Mouse (Mus musculus) ES-Bruce4 (cell line): ENCODE results near the gene Dus3l. TPM values are rescaled to one million over a fixed set of nuclear protein-coding genes. Genes with fewer than 3 reads are reported as not detected.
A peak's percentile ranks its signal among the peaks of the same experiment; 100 is the strongest.

Source experiments
- H3K27ac ChIP-seq: 2 replicates; pipeline ENCODE4 v1.5.1; 2012; ENCODE audit warnings: low read length, inconsistent platforms; ENCODE audit not compliant: insufficient read depth
- H3K27me3 ChIP-seq: 2 replicates; pipeline ENCODE4 v1.6.1; 2012; ENCODE audit warnings: mild to moderate bottlenecking, low read length, inconsistent platforms; ENCODE audit not compliant: control insufficient read depth, poor library complexity, insufficient read depth, severe bottlenecking
- H3K36me3 ChIP-seq: 2 replicates; pipeline ENCODE4 v1.6.1; 2012; ENCODE audit warnings: inconsistent platforms, mild to moderate bottlenecking, low read length, moderate library complexity; ENCODE audit not compliant: control insufficient read depth, poor library complexity, insufficient read depth, severe bottlenecking
- H3K4me1 ChIP-seq: one replicate; pipeline ENCODE4 v1.8.1; 2011; ENCODE audit warnings: low read length; ENCODE audit not compliant: control insufficient read depth, insufficient read depth
- H3K4me3 ChIP-seq: 2 replicates; pipeline ENCODE4 v1.5.1; 2011; ENCODE audit warnings: low read depth, mild to moderate bottlenecking, low read length
- H3K9ac ChIP-seq: 2 replicates; pipeline ENCODE4 v1.6.1; 2012; ENCODE audit warnings: low read depth, mild to moderate bottlenecking, inconsistent platforms; ENCODE audit not compliant: poor library complexity, severe bottlenecking
- H3K9me3 ChIP-seq: replicated peaks from 2 replicates; pipeline ENCODE4 v1.6.1; 2012; ENCODE audit warnings: mild to moderate bottlenecking, low read length, inconsistent platforms; ENCODE audit not compliant: control insufficient read depth, poor library complexity, insufficient read depth, severe bottlenecking
- CTCF ChIP-seq: IDR thresholded peaks from one replicate; pipeline ENCODE4 v1.8.1; 2011; ENCODE audit warnings: low read depth, low read length
- EP300 ChIP-seq: IDR thresholded peaks from 2 replicates; pipeline ENCODE4 v1.6.1; 2011; ENCODE audit warnings: low read depth, low read length; ENCODE audit not compliant: insufficient read depth
- POLR2A ChIP-seq: IDR thresholded peaks from one replicate; pipeline ENCODE4 v1.8.1; 2011; ENCODE audit warnings: low read length; ENCODE audit not compliant: insufficient read depth
- polyA plus RNA-seq: library from polyadenylated mRNA; stranded (reverse); fragments of >200 nt; gene quantifications from 2 replicates; pipeline ENCODE4 v1.2.4, GENCODE M21; 2011; ENCODE audit warnings: low read depth; ENCODE audit not compliant: missing spikeins, insufficient read depth, insufficient read length

Gene Dus3l
- polyA plus RNA-seq, 1 experiment: 18.4 TPM

DNA sequence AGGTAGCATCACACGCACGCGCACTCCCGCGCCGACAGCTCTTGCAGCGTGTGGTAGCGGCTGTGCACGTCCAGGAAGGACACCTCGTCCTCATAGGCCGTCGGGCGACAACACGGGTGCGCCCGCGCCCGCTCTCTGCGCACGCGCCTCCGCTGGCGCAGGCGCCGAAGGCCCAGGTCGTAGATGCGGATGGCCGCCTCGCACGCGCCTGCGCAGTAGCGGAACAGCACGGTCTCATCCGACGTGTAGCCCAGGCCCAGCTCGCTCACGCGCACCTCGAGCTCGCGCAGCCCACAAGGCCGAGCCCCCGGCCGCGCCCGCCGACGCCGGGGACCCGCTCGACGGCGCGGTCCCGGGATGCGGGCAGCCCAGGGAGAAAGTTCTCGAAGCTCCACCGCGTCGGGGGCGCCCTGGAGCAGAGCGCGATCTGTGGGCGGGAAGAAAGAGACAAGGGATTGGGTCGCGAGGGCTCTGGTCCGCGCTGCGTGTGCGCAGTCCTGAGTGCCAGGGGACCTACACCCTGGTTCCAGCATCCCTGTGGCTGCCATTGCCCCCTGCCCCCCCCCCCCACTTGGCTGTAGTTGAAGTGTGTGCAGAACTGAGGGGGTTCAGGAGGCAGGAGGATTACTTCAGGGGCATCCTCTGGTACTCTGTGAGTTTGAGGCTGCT lies 13.0 kb upstream of the Dus3l start:
- peak overlapping the region; percentile 44 for H3K4me3 ChIP-seq
- no peaks in the 10 kb centered on the region for H3K36me3 ChIP-seq
- peak overlapping the region; percentile 39 for H3K9ac ChIP-seq
- H3K9me3 ChIP-seq: no peaks in the 10 kb centered on the region
- TF ChIP-seq POLR2A (no peak), CTCF (no peak), EP300 (no peak)
- no peaks in the 10 kb centered on the region for H3K27me3 ChIP-seq
- H3K27ac ChIP-seq: no peak overlapping the region
- H3K4me1 ChIP-seq: peaks cover 2% of the 10 kb centered on the region

DNA sequence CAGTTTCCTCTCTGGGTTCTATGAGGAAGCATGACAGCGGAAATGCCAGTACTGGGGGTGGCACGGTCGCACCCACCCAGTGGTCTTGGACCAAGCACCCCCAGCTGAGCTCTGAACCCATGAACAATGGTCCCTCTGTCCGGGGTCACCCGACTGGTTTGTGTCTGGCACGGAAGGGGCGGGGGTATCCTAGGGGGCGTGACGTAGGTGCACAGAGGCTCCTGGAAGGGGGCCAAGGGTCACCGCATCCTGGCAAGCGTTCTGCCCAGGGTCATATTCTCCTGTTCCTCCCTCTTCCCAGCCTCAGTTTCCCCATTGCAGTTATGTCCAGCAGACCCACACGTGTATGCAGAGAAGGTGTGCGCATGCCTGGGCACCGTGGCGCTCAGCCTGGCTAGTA lies 11.1 kb upstream of the Dus3l start:
- TF ChIP-seq EP300 (no peak), POLR2A (no peak), CTCF (no peak)
- no peak overlapping the region for H3K27ac ChIP-seq
- no peak overlapping the region for H3K4me3 ChIP-seq
- peak overlapping the region; percentile 16; the same call in 1 of the 2 replicates for H3K9ac ChIP-seq
- H3K36me3 ChIP-seq: no peaks in the 10 kb centered on the region
- peaks cover 4% of the 10 kb centered on the region for H3K4me1 ChIP-seq
- H3K9me3 ChIP-seq: no peaks in the 10 kb centered on the region
- no peaks in the 10 kb centered on the region for H3K27me3 ChIP-seq

GRCm38 (mm10) chr17:56754271-56755185 lies 10.0 kb upstream of the Dus3l start:
- no peak overlapping the region for H3K9ac ChIP-seq
- H3K27ac ChIP-seq: no peak overlapping the region
- TF ChIP-seq POLR2A (no peak), EP300 (no peak), CTCF (no peak)
- H3K27me3 ChIP-seq: no peaks in the 10 kb centered on the region
- H3K36me3 ChIP-seq: no peaks in the 10 kb centered on the region
- peaks cover 5% of the 10 kb centered on the region for H3K4me1 ChIP-seq
- peak overlapping the region; percentile 3 for H3K4me3 ChIP-seq
- no peaks in the 10 kb centered on the region for H3K9me3 ChIP-seq

- no peak for TF ChIP-seq POLR2A
- TF ChIP-seq CTCF: peak; percentile 40
- no peak for TF ChIP-seq EP300
- H3K27ac ChIP-seq: no peak overlapping the region
- H3K4me3 ChIP-seq: peak overlapping the region; percentile 64
- no peaks in the 10 kb centered on the region for H3K36me3 ChIP-seq
- H3K9ac ChIP-seq: peak overlapping the region; percentile 83
- H3K4me1 ChIP-seq: peaks cover 5% of the 10 kb centered on the region
- H3K27me3 ChIP-seq: no peaks in the 10 kb centered on the region
- H3K9me3 ChIP-seq: no peaks in the 10 kb centered on the region
Observed at GRCm38 (mm10) chr17:56756703-56757399, 7.7 kb upstream of the Dus3l start.

DNA sequence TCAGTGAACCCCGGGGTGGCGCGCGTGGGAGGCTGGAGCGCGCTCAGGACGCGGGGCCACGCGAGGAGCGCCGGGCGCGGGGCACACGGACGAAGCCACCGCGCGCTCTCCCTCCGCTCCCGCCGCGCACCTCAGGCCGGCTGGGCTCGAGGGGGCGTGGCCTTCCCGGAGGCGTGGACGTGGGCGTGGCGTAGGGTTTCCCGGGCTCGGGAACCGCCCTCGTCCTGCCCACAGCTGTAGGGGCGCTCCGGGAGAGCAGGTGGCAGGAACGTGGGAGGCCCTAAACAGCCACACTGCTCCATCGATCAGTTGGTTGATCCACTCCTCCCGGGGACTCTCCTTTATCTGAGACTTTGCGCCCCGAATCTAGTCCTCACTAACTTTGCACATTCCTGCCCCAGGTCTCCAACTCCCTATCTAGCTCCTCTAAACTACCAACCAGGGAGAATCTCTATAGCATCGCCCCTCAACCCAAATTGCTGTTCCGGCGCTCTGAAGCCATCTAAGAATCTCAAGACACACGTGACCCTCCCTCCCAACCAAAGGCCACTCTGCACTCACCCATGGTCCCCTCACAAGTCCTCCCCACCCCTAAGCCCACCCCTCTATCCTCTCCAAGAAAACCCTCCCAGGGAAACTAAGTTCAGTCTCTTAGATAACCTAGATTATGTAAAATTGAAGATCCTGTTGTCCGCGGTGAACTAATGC lies 7.0 kb upstream of the Dus3l start, which contains the start of gene Nrtn:
Nrtn (minus strand) TSS at position 115 of the 708 bp plus-strand sequence.
- peak within 1 kb of the TSS; percentile 83 for H3K9ac ChIP-seq
- peak; percentile 49 for TF ChIP-seq POLR2A
- TF ChIP-seq CTCF: no peak
- TF ChIP-seq EP300: 0 out of 2 replicates have a peak, but pooled peaks have one; percentile 17
- H3K36me3 ChIP-seq: no peaks in the 10 kb centered on the region
- H3K27me3 ChIP-seq: no peaks in the 10 kb centered on the region
- no peaks in the 10 kb centered on the region for H3K9me3 ChIP-seq
- H3K27ac ChIP-seq: no peak within 1 kb of the TSS
- H3K4me3 ChIP-seq: peak within 1 kb of the TSS; percentile 64
- H3K4me1 ChIP-seq: peaks cover 5% of the 10 kb centered on the region
